Comparison of ENCODE assay signal across 26 mouse cellular contexts in genomic region chr13:56357955-56358354, GRCm38 (mm10).
"Had no signal": no experiment of that assay in that cellular context is flagged by ENCODE, and none has a peak within 500 bp of the region (broad histone marks: within the 10 kb centered on the region; RNA-seq: fewer than 3 reads in every experiment).

No protein-coding gene starts in this region.

- H3K9ac ChIP-seq: forebrain, postnatal 0 days; heart, embryonic 13.5 days; heart, embryonic 15.5 days; hindbrain, embryonic 13.5 days; hindbrain, embryonic 15.5 days; kidney, embryonic 15.5 days; limb, embryonic 12.5 days; liver, embryonic 15.5 days had no signal

- H3K27ac ChIP-seq: heart, adult 2 months; heart, embryonic 13.5 days; heart, embryonic 15.5 days; hindbrain, embryonic 13.5 days; hindbrain, embryonic 15.5 days; hindbrain, postnatal 0 days; kidney, embryonic 15.5 days; kidney, postnatal 0 days; layer of hippocampus, adult 2 months; limb, embryonic 12.5 days; liver, embryonic 15.5 days had no signal

- H3K4me1 ChIP-seq: heart, embryonic 13.5 days; heart, embryonic 15.5 days; hindbrain, embryonic 13.5 days; hindbrain, embryonic 15.5 days; kidney, embryonic 15.5 days; liver, embryonic 15.5 days had no signal

- H3K27me3 ChIP-seq: hindbrain, embryonic 13.5 days; hindbrain, embryonic 15.5 days; limb, embryonic 12.5 days; liver, embryonic 15.5 days had no signal

- DNase-seq: forebrain, postnatal 0 days; gastrocnemius, postnatal 14 days; gastrocnemius, postnatal 36 days; heart, adult 11 months; heart, adult 2 months; heart, postnatal 14 days; heart, postnatal 36 days; kidney, adult 11 months; kidney, adult 2 months; kidney, adult 9 months; kidney, postnatal 14 days; kidney, postnatal 4 days; layer of hippocampus, postnatal 36 days; left cerebral cortex, postnatal 4 days had no signal

- H3K9me3 ChIP-seq: heart, embryonic 13.5 days; heart, embryonic 15.5 days; hindbrain, embryonic 13.5 days; hindbrain, embryonic 15.5 days; kidney, embryonic 15.5 days; limb, embryonic 12.5 days; liver, embryonic 15.5 days had no signal

- H3K4me2 ChIP-seq: heart, embryonic 11.5 days; heart, embryonic 13.5 days; heart, embryonic 15.5 days; hindbrain, embryonic 13.5 days; hindbrain, embryonic 15.5 days; kidney, embryonic 15.5 days; limb, embryonic 12.5 days; liver, embryonic 15.5 days had no signal

- H3K4me3 ChIP-seq: heart, adult 2 months; heart, embryonic 13.5 days; heart, embryonic 15.5 days; hindbrain, embryonic 13.5 days; hindbrain, embryonic 15.5 days; kidney, embryonic 15.5 days; layer of hippocampus, adult 2 months; limb, embryonic 12.5 days; liver, embryonic 15.5 days had no signal

- ATAC-seq: forebrain, postnatal 0 days; hindbrain, postnatal 0 days; intestine, embryonic 16.5 days had no signal

- H3K36me3 ChIP-seq: heart, embryonic 13.5 days; heart, embryonic 15.5 days; hindbrain, embryonic 13.5 days; hindbrain, embryonic 15.5 days; kidney, embryonic 15.5 days; limb, embryonic 12.5 days; liver, embryonic 15.5 days had no signal
